Mouse (Mus musculus) neural tube, embryonic 12.5 days (tissue): ENCODE data around the gene Tmem30a. TPM values are rescaled to one million over a fixed set of nuclear protein-coding genes. Genes with fewer than 3 reads are reported as not detected.

ENCODE experiments used
- ATAC-seq: fragments of 200-750 bp; cut with Nextera tagmentation; 2 replicates; pipeline ENCODE4 v1.8.0; 2017; ENCODE audit warnings: low read depth, mild to moderate bottlenecking, moderate TSS enrichment, moderate library complexity; ENCODE audit not compliant: low FRiP score
- H3K27ac ChIP-seq: fragments of 300-500 bp; sonication (generic); 2 replicates; pipeline ENCODE4 v1.5.1; 2016
- H3K27me3 ChIP-seq: fragments of 300-500 bp; sonication (generic); replicated peaks from 2 replicates; pipeline ENCODE4 v1.6.1; 2016; ENCODE audit warnings: mild to moderate bottlenecking
- H3K36me3 ChIP-seq: fragments of 300-500 bp; sonication (generic); 2 replicates; pipeline ENCODE4 v1.6.1; 2016; ENCODE audit warnings: mild to moderate bottlenecking
- H3K4me1 ChIP-seq: fragments of 300-500 bp; sonication (generic); 2 replicates; pipeline ENCODE4 v1.6.1; 2016
- H3K4me2 ChIP-seq: fragments of 300-500 bp; sonication (generic); replicated peaks from 2 replicates; pipeline ENCODE4 v1.6.1; 2016; ENCODE audit warnings: mild to moderate bottlenecking
- H3K4me3 ChIP-seq: fragments of 300-500 bp; sonication (generic); 2 replicates; pipeline ENCODE4 v1.5.1; 2016
- H3K9ac ChIP-seq: fragments of 300-500 bp; sonication (generic); 2 replicates; pipeline ENCODE4 v1.6.1; 2016; ENCODE audit warnings: mild to moderate bottlenecking
- H3K9me3 ChIP-seq: fragments of 300-500 bp; sonication (generic); 2 replicates; pipeline ENCODE4 v1.6.1; 2016; ENCODE audit warnings: mild to moderate bottlenecking
- WGBS: fragments of 180-500 bp; shearing (Covaris S2); methylation state at CpG from one replicate; pipeline ENCODE4 v1.1.7; 2016; 5-methylcytosine and 5-hydroxymethylcytosine counted together
- polyA plus RNA-seq: library from polyadenylated mRNA; unstranded; fragments of >200 nt; fragmentation: Nextera tagmentation; extraction: Ambion mirVana; gene quantifications from 2 replicates; pipeline ENCODE4 v1.2.1, GENCODE M21; 2016

The Tmem30a gene
- polyA plus RNA-seq, 1 experiment from 2014 or later, result 106 TPM

DNA sequence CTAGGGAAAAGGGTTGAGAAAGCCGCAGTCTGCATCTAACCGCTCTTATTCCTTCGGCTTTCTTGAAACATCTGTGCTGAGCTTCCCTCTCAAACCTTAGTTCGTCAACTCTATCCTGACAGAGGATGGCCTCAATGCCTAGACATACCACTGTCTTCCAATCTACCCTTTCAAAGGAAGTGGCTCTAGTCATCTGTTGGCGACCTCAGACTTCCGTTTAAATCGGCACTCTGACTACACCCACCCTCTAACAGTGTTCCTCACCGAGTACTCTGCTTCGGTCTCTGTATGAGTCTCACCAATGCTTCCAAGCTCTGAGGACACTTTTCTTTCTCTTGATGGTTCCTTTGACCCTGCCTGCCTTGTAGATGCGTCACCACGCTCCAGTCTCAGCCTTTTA is 22.7 kb upstream of the Tmem30a start:
- H3K4me1 ChIP-seq, result no peaks in the 10 kb centered on the region
- ATAC-seq, result no peak
- H3K4me3 ChIP-seq, result no peak overlapping the region
- no peak overlapping the region for H3K9ac ChIP-seq
- no peak overlapping the region for H3K27ac ChIP-seq
- no peaks in the 10 kb centered on the region; the same call in 1 of the 2 replicates for H3K9me3 ChIP-seq
- H3K4me2 ChIP-seq, result no peak overlapping the region
- peaks cover 12% of the 10 kb centered on the region; the same call in 1 of the 2 replicates for H3K36me3 ChIP-seq
- 92% methylated on average over 11 of the region's 11 CpGs for WGBS
- H3K27me3 ChIP-seq, result no peaks in the 10 kb centered on the region

GRCm38 (mm10) chr9:79814592-79814991 is 21.3 kb upstream of the Tmem30a start:
- Histone ChIP-seq H3K27ac (no peak overlapping the region), H3K4me1 (no peaks in the 10 kb centered on the region)
- WGBS, result 89% methylated on average over 4 of the region's 4 CpGs

GRCm38 (mm10) chr9:79810969-79811902 is 17.9 kb upstream of the Tmem30a start:
- Histone ChIP-seq H3K27ac (no peak overlapping the region), H3K4me1 (no peaks in the 10 kb centered on the region), H3K27me3 (no peaks in the 10 kb centered on the region), H3K36me3 (no peaks in the 10 kb centered on the region), H3K4me2 (no peak overlapping the region), H3K9ac (no peak overlapping the region), H3K4me3 (no peak overlapping the region), H3K9me3 (no peaks in the 10 kb centered on the region)
- 81% methylated on average over 10 of the region's 11 CpGs for WGBS
- no peak for ATAC-seq

More at GRCm38 (mm10) chr9:79814592-79814991, 21.3 kb upstream of the Tmem30a start:
- Histone ChIP-seq H3K9ac (no peak overlapping the region), H3K27me3 (no peaks in the 10 kb centered on the region), H3K4me3 (no peak overlapping the region), H3K36me3 (peaks cover 12% of the 10 kb centered on the region; the same call in 1 of the 2 replicates), H3K9me3 (no peaks in the 10 kb centered on the region; the same call in 1 of the 2 replicates), H3K4me2 (no peak overlapping the region)
- ATAC-seq, result no peak

GRCm38 (mm10) chr9:79810534-79810933 is 17.2 kb upstream of the Tmem30a start:
- Histone ChIP-seq H3K4me2 (no peak overlapping the region), H3K9ac (no peak overlapping the region), H3K4me3 (no peak overlapping the region), H3K9me3 (no peaks in the 10 kb centered on the region), H3K36me3 (no peaks in the 10 kb centered on the region), H3K27ac (no peak overlapping the region), H3K4me1 (no peaks in the 10 kb centered on the region), H3K27me3 (no peaks in the 10 kb centered on the region)
- 84% methylated on average over 3 of the region's 3 CpGs for WGBS
- ATAC-seq, result no peak

GRCm38 (mm10) chr9:79809411-79809810 is 16.1 kb upstream of the Tmem30a start:
- H3K9ac ChIP-seq, result no peak overlapping the region
- H3K9me3 ChIP-seq, result no peaks in the 10 kb centered on the region
- WGBS, result 81% methylated on average over 6 of the region's 6 CpGs
- no peaks in the 10 kb centered on the region for H3K36me3 ChIP-seq
- H3K27me3 ChIP-seq, result no peaks in the 10 kb centered on the region
- H3K27ac ChIP-seq, result no peak overlapping the region
- no peaks in the 10 kb centered on the region for H3K4me1 ChIP-seq
- no peak overlapping the region for H3K4me3 ChIP-seq
- ATAC-seq, result no peak
- H3K4me2 ChIP-seq, result no peak overlapping the region

- Histone ChIP-seq H3K9ac (no peak overlapping the region), H3K4me2 (no peak overlapping the region), H3K4me1 (no peaks in the 10 kb centered on the region), H3K27ac (no peak overlapping the region), H3K36me3 (no peaks in the 10 kb centered on the region), H3K4me3 (no peak overlapping the region), H3K27me3 (no peaks in the 10 kb centered on the region), H3K9me3 (no peaks in the 10 kb centered on the region)
- 64% methylated on average over 4 of the region's 4 CpGs for WGBS
- no peak for ATAC-seq
Observed at GRCm38 (mm10) chr9:79807178-79807577, 13.9 kb upstream of the Tmem30a start.

- peak; percentile 37; the same call in 1 of the 2 replicates for ATAC-seq
- WGBS, result 43% methylated on average over 12 of the region's 12 CpGs
- Histone ChIP-seq H3K27ac (no peak overlapping the region), H3K9me3 (no peaks in the 10 kb centered on the region), H3K4me2 (no peak overlapping the region), H3K36me3 (no peaks in the 10 kb centered on the region), H3K4me3 (no peak overlapping the region), H3K9ac (no peak overlapping the region), H3K27me3 (no peaks in the 10 kb centered on the region), H3K4me1 (no peaks in the 10 kb centered on the region)
Observed at GRCm38 (mm10) chr9:79806317-79807075, 13.2 kb upstream of the Tmem30a start.

DNA sequence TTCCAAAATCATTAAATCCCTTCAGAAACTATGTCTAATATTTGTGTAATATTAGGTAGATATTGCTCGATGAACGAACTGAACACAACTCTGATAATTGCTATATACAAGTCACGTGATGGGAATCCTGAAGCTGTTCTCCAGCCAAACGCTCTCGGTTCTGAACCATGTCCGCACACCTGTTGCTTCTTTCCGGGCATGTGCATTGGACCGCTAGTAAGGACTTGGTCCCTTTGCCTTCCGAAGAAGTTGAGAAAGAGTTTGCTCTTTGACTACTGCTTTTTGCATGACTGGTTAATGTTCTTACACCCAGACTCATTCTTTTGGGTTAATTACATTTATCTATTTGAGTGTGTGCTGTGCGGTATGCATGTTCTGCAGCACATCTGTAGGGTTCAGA is 12.1 kb upstream of the Tmem30a start:
- no peaks in the 10 kb centered on the region for H3K9me3 ChIP-seq
- no peak overlapping the region for H3K9ac ChIP-seq
- no peaks in the 10 kb centered on the region for H3K36me3 ChIP-seq
- no peaks in the 10 kb centered on the region for H3K4me1 ChIP-seq
- no peak overlapping the region for H3K27ac ChIP-seq
- no peak overlapping the region for H3K4me2 ChIP-seq
- no peak overlapping the region for H3K4me3 ChIP-seq
- WGBS, result 91% methylated on average over 10 of the region's 10 CpGs
- ATAC-seq, result no peak
- H3K27me3 ChIP-seq, result no peaks in the 10 kb centered on the region

DNA sequence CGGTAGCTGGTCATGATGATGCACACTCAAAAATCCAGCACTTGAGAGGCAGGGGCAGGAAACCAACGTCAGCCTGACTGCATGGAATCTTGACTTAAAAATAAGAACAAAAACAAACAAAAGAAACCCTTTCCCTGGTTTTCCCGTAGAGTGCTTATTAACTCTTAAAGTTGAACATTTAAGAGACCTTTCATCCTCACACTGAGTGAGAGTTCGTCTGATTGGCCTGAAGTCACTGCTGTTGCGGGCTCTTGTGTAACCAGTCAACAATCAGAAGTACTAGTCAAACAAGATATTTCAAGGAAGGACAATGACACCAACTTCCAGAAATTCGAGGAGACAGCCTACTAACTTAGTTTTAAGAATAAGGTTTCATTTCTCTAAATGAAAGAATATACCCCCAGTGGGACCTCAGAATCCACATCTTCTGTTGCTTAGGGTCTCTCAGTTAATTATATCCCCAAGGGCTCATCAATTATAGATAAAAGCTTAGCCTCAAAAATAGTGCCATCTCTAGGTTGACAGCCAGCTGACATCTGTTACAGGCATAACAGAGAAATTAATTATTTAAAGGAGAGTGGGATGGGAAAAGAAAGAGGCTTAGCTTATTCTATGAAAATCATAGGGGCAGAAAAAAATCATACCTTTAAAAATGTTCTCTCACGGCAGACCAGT is 3.3 kb upstream of the Tmem30a start:
- 73% methylated on average over 7 of the region's 7 CpGs for WGBS
- Histone ChIP-seq H3K36me3 (no peaks in the 10 kb centered on the region), H3K27ac (no peak overlapping the region), H3K4me1 (peaks cover 5% of the 10 kb centered on the region; the same call in 1 of the 2 replicates), H3K4me3 (no peak overlapping the region), H3K4me2 (no peak overlapping the region), H3K9me3 (no peaks in the 10 kb centered on the region), H3K27me3 (no peaks in the 10 kb centered on the region), H3K9ac (no peak overlapping the region)
- no peak for ATAC-seq

DNA sequence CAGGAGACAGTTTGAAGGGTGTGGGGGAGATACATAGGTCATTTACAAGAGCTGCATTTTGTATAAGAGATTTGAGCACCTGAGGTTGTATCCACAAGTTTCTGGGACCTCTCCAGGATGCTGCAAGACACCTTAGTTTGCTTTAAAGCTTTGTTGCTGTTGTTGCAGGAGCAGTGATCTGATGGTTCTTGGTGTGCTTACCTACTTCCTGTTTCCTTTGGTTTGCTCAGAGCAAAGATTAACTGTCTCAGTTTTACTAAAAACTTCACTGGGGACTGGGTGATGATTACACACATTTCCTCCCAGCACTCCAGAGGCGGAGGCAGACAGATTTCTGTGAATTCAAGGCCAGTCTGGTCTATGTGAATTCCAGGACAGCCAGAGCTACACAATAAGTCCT is 1.8 kb upstream of the Tmem30a start:
- no peak overlapping the region for H3K27ac ChIP-seq
- no peak overlapping the region for H3K9ac ChIP-seq
- no peaks in the 10 kb centered on the region for H3K27me3 ChIP-seq
- no peaks in the 10 kb centered on the region for H3K9me3 ChIP-seq
- H3K4me3 ChIP-seq, result no peak overlapping the region
- H3K36me3 ChIP-seq, result no peaks in the 10 kb centered on the region
- no peak overlapping the region for H3K4me2 ChIP-seq
- WGBS, result 81% methylated on average over 1 of the region's 1 CpGs
- no peak for ATAC-seq
- peaks cover 8% of the 10 kb centered on the region for H3K4me1 ChIP-seq

GRCm38 (mm10) chr9:79785794-79786085 is 7.6 kb downstream of the Tmem30a start:
- Histone ChIP-seq H3K9ac (no peak overlapping the region), H3K27ac (no peak overlapping the region), H3K4me1 (peaks cover 19% of the 10 kb centered on the region; the same call in 1 of the 2 replicates), H3K9me3 (no peaks in the 10 kb centered on the region), H3K4me2 (no peak overlapping the region), H3K4me3 (no peak overlapping the region), H3K27me3 (no peaks in the 10 kb centered on the region), H3K36me3 (no peaks in the 10 kb centered on the region)
- 76% methylated on average over 2 of the region's 2 CpGs for WGBS
- no peak for ATAC-seq
